Mouse (Mus musculus) hindbrain, embryonic 13.5 days (tissue): ENCODE results near the gene Rbfox2. TPM values are rescaled to one million over a fixed set of nuclear protein-coding genes. Genes with fewer than 3 reads are reported as not detected.

Experiments used
- ATAC-seq: fragments of 200-750 bp; cut with Nextera tagmentation; 2 replicates; pipeline ENCODE4 v1.8.0; 2017; ENCODE audit warnings: moderate TSS enrichment; ENCODE audit not compliant: low FRiP score
- H3K27ac ChIP-seq: fragments of 300-500 bp; sonication (generic); 2 replicates; pipeline ENCODE4 v1.5.1; 2015; ENCODE audit warnings: inconsistent platforms, mild to moderate bottlenecking, moderate library complexity
- H3K27me3 ChIP-seq: fragments of 300-500 bp; sonication (generic); 2 replicates; pipeline ENCODE4 v1.6.1; 2015; ENCODE audit warnings: mild to moderate bottlenecking, inconsistent platforms
- H3K36me3 ChIP-seq: fragments of 300-500 bp; sonication (generic); 2 replicates; pipeline ENCODE4 v1.6.1; 2015; ENCODE audit warnings: mild to moderate bottlenecking, inconsistent platforms
- H3K4me1 ChIP-seq: fragments of 300-500 bp; sonication (generic); replicated peaks from 2 replicates; pipeline ENCODE4 v1.6.1; 2015; ENCODE audit warnings: inconsistent platforms
- H3K4me2 ChIP-seq: fragments of 300-500 bp; sonication (generic); 2 replicates; pipeline ENCODE4 v1.6.1; 2015; ENCODE audit warnings: inconsistent platforms, mild to moderate bottlenecking, moderate library complexity
- H3K4me3 ChIP-seq: fragments of 300-500 bp; sonication (generic); 2 replicates; pipeline ENCODE4 v1.5.1; 2015; ENCODE audit warnings: mild to moderate bottlenecking, inconsistent platforms
- H3K9ac ChIP-seq: fragments of 300-500 bp; sonication (generic); 2 replicates; pipeline ENCODE4 v1.6.1; 2015; ENCODE audit warnings: mild to moderate bottlenecking, inconsistent platforms
- H3K9me3 ChIP-seq: fragments of 300-500 bp; sonication (generic); 2 replicates; pipeline ENCODE4 v1.6.1; 2016; ENCODE audit warnings: inconsistent platforms
- WGBS: fragments of 180-500 bp; shearing (Covaris S2); methylation state at CpG from one replicate; pipeline ENCODE4 v1.1.7; 2015; 5-methylcytosine and 5-hydroxymethylcytosine counted together
- polyA plus RNA-seq: library from polyadenylated mRNA; unstranded; fragments of >200 nt; fragmentation: Nextera tagmentation; extraction: Ambion mirVana; gene quantifications from 2 replicates; pipeline ENCODE4 v1.2.1, GENCODE M21; 2015

Rbfox2 gene
- polyA plus RNA-seq, 1 experiment from 2014 or later: 158 TPM

DNA sequence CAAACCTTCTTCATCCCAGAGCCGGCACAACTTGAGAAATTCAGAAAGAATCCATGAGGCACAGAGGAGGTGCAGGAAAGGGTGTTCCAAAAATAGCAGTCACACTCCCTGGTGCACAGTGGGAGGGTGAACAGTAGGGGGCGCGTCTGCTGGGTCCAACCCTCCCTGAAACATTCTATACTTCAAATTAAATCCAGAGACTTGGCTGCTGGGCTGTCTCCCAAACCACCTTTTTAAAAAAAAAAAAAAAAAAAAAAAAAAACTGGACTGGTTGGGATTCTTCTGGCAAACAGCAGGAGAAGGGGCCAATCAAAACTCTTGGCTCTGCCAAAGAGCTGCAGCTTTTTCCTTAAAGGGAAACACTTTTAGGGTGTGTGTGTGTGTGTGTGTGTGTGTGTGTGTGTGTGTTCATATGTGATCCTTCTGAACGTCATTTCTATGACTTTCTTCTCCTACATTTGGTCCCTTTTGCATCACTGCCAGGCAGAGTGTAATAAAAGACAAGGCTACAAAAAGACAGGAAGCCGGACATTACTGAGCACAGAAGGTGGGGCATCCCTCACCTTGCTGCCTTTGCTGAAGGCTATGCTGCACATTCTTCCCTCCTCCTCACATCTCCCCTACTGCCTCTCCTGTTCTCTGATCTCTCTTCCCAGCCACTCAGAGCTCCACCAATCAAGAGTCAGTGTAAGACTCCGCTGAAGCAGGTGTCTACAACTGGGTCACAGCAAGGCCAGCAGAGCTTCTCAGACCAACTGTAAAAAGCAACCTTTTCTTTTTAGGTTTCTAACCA is 49.2 kb downstream of the Rbfox2 start:
- H3K4me1 ChIP-seq: peaks cover 15% of the 10 kb centered on the region
- peak overlapping the region; percentile 6; the same call in 1 of the 2 replicates for H3K27ac ChIP-seq
- ATAC-seq: no peak
- H3K4me2 ChIP-seq: no peak overlapping the region
- no peak overlapping the region for H3K4me3 ChIP-seq
- 38% methylated on average over 6 of the region's 6 CpGs for WGBS
- H3K9ac ChIP-seq: no peak overlapping the region
- H3K9me3 ChIP-seq: no peaks in the 10 kb centered on the region
- no peaks in the 10 kb centered on the region for H3K36me3 ChIP-seq
- no peaks in the 10 kb centered on the region for H3K27me3 ChIP-seq

DNA sequence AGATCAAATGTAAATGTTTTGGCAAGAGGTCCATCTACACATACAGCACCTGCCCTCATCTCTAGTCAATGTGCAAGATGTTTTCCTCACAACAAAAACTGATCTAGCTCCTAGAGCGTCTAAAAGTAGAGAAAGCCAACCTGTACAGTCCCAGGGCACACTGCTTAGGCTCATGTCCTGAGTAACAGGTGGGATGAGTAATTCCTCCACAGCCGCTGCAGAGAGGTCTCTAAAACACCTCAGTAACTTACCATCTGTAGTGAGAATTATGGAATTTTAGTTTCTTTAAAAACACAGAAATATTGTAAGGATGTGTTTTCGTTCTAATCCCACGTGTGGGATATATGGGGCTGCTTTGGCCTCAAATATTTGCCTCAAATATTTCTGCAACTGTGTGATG is 50.0 kb downstream of the Rbfox2 start:
- Histone ChIP-seq H3K36me3 (no peaks in the 10 kb centered on the region), H3K9me3 (no peaks in the 10 kb centered on the region), H3K4me1 (peaks cover 15% of the 10 kb centered on the region), H3K4me2 (no peak overlapping the region), H3K27me3 (no peaks in the 10 kb centered on the region), H3K27ac (no peak overlapping the region), H3K9ac (no peak overlapping the region), H3K4me3 (no peak overlapping the region)
- ATAC-seq: no peak
- WGBS: 89% methylated on average over 4 of the region's 4 CpGs

DNA sequence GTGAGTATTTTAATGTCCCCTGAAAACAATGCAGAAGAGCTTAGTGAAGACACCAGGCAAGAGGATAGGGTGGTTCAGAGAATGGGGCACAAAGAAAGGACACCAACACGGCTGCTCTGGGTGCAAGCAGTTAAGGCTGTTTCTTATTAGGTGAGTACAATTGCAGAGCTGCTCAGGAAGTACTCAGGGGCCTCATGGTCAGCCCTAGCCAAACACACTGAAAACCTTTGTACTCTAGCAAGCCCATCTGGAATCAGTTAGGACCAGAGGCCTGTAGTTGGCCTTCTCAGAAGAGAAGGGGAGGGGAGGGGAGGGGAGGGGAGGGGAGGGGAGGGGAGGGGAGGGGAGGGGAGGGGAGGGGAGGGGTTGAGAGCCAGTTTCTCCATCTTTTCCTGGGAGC is 52.2 kb downstream of the Rbfox2 start:
- H3K27me3 ChIP-seq: no peaks in the 10 kb centered on the region
- no peak overlapping the region for H3K4me3 ChIP-seq
- H3K36me3 ChIP-seq: no peaks in the 10 kb centered on the region
- ATAC-seq: no peak
- 30% methylated on average over 1 of the region's 1 CpGs for WGBS
- no peak overlapping the region for H3K4me2 ChIP-seq
- H3K27ac ChIP-seq: 0 out of 2 replicates have a peak overlapping the region, but pooled peaks have one; percentile 48
- H3K9ac ChIP-seq: no peak overlapping the region
- peaks cover 19% of the 10 kb centered on the region for H3K4me1 ChIP-seq
- no peaks in the 10 kb centered on the region for H3K9me3 ChIP-seq

DNA sequence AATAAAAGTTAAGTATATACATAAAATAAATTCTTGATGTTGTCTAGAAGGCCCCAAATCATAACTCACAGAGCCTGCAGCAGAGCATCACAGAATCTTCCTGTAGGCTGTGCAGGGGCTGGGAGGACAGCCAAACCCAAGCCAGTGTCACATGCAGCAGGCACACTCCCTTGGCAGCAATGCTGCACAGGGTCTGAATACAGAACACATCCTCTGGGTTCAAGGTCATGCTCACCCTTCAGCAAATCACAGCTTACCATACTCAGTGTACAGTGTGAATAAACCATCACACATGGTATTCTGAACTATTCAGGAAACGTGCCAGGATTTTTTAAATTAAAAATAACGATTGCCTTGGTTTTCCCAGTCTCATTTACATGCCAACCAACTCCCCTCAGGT is 52.7 kb downstream of the Rbfox2 start:
- peak overlapping the region; percentile 48 for H3K27ac ChIP-seq
- no peaks in the 10 kb centered on the region for H3K36me3 ChIP-seq
- H3K4me1 ChIP-seq: peaks cover 21% of the 10 kb centered on the region
- no peak overlapping the region for H3K4me2 ChIP-seq
- no peak overlapping the region for H3K4me3 ChIP-seq
- 68% methylated on average over 2 of the region's 2 CpGs for WGBS
- no peak overlapping the region for H3K9ac ChIP-seq
- no peaks in the 10 kb centered on the region for H3K27me3 ChIP-seq
- no peak for ATAC-seq
- no peaks in the 10 kb centered on the region for H3K9me3 ChIP-seq

DNA sequence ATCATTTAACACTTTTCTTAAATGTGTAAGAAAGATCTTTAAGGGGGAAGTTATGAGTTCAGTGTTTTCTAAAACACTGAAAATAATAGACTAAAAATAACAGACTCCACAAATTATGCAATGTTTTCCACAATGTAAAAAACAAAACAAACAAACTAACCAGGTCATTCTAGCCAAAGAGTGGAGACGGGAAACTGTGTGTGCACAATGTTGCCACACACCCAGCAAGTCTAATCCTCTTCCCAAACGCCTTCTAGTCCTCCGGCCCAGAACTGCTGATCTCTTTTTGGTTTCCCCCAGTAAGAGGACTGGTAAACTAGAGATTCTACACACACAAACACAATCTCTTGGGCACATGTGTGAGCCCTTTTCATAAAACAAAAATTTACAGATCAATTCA is 55.1 kb downstream of the Rbfox2 start:
- Histone ChIP-seq H3K9me3 (no peaks in the 10 kb centered on the region), H3K27ac (no peak overlapping the region), H3K9ac (no peak overlapping the region), H3K27me3 (no peaks in the 10 kb centered on the region), H3K4me3 (no peak overlapping the region), H3K4me2 (no peak overlapping the region), H3K4me1 (peaks cover 14% of the 10 kb centered on the region), H3K36me3 (no peaks in the 10 kb centered on the region)
- WGBS: 81% methylated on average over 3 of the region's 3 CpGs
- no peak for ATAC-seq

DNA sequence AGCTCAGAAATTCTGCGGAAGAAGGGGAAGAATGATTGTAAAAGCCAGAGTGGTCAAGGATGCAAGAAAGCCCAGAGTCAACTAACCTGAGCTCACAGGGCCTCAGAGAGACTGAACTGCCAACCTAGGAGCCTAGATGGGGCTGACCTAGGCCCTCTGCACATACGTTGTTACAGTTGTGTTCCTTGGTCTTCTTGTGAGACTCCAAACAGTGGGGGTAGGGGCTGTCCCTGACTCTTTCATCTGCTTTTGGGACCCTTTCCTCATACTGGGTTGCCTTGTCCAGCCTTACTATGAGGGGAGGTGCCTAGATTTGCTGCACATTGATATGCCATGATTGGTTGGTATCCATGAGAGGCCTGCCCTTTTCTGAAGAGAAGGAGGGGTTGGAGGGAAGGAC is 56.0 kb downstream of the Rbfox2 start:
- no peaks in the 10 kb centered on the region for H3K27me3 ChIP-seq
- H3K9me3 ChIP-seq: no peaks in the 10 kb centered on the region
- WGBS: 95% methylated on average over 2 of the region's 2 CpGs
- H3K4me2 ChIP-seq: no peak overlapping the region
- no peak overlapping the region for H3K4me3 ChIP-seq
- H3K27ac ChIP-seq: no peak overlapping the region
- no peak for ATAC-seq
- peaks cover 23% of the 10 kb centered on the region for H3K4me1 ChIP-seq
- no peak overlapping the region for H3K9ac ChIP-seq
- H3K36me3 ChIP-seq: no peaks in the 10 kb centered on the region

DNA sequence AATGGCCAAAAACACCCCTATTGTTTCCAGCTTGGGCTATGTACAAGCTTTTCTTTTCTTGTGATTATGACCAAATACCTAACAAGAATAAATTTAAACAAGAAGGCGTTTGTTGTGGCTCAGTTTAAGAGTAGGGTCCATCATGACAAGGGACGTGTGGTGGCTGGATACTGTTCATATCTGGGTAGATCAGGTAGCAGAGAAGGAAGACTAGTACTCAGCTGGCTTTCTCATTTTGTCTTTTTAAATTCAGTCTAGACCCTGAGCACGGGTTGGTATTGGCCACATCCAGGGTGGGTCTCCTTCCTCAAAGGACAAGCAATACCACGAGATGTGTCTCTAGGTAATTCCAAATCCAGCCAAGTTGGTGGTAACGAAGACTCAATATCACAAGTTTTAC is 57.4 kb downstream of the Rbfox2 start:
- Histone ChIP-seq H3K9me3 (no peaks in the 10 kb centered on the region), H3K27ac (no peak overlapping the region), H3K27me3 (no peaks in the 10 kb centered on the region), H3K4me2 (no peak overlapping the region), H3K4me1 (peaks cover 33% of the 10 kb centered on the region), H3K36me3 (no peaks in the 10 kb centered on the region), H3K9ac (no peak overlapping the region), H3K4me3 (no peak overlapping the region)
- no peak for ATAC-seq
- 90% methylated on average over 5 of the region's 5 CpGs for WGBS

DNA sequence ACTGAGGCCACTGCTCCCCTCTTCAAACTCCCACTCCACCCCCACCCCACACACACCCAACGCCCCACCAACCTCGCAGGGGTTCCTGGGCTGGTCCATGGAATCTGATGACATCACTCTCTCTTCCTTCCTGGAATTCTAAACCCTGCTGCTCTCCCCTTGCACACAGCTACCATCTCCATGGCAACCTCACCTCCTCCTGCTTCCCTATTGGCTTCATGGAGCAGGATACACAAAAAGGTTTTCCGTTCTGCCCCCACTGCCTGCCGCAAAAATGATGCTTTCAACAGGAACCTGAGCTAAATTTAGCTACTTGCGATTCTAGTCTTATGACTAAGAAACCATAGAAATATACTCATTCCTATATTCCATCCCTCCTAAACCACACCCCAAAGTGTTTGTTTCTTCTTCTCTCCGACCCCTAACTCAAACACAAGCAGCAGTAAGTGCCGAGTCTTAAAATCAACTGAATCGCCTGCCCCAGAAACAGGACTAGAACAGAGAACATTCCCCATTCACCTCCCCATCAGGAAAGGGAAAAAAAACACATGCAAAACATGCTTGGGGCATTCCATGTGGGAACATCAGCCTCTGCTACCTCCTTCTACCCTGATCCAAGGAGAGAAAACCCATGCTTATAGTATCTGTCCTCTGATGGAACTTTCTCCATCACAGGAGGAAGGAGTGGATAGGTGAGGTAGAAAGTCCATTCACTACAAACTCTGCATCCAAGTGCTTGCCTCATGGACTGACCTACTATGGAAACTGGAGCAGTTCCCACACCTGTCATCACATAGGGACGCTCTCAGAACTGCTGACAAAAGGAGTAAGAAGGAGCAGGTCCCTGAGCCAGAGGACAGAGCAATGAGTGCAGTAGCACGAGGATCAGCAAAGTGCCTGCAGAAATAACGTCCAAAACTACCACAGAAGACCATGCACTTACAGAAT is 61.1 kb downstream of the Rbfox2 start:
- H3K27ac ChIP-seq: peak overlapping the region; percentile 84
- H3K4me2 ChIP-seq: peak overlapping the region; percentile 53
- H3K36me3 ChIP-seq: no peaks in the 10 kb centered on the region
- 16% methylated on average over 11 of the region's 11 CpGs for WGBS
- peak; percentile 96 for ATAC-seq
- no peaks in the 10 kb centered on the region for H3K9me3 ChIP-seq
- no peaks in the 10 kb centered on the region for H3K27me3 ChIP-seq
- H3K4me3 ChIP-seq: peak overlapping the region; percentile 33
- H3K9ac ChIP-seq: peak overlapping the region; percentile 70
- peaks cover 47% of the 10 kb centered on the region for H3K4me1 ChIP-seq

DNA sequence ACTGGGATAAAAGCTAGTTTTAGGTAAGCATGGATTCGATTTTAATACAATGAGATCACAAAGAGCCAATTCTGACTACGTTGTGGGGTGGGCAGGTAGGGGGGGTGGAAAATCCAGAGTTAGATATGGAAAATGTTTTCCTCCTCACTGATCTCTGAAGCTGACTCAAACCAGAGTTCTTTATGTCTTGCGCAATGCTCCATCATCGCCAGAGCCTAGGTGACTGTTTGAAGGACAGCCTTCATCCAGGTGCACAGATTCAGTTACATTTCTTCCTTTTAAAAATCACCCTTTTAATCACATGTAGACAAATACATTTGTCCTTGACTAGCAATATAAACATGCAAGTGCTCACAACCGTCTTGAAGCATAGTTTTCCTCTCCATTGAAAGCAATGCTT is 62.2 kb downstream of the Rbfox2 start:
- Histone ChIP-seq H3K4me2 (peak overlapping the region; percentile 53), H3K4me1 (peaks cover 48% of the 10 kb centered on the region), H3K9me3 (no peaks in the 10 kb centered on the region), H3K4me3 (peak overlapping the region; percentile 33), H3K27me3 (no peaks in the 10 kb centered on the region), H3K27ac (peak overlapping the region; percentile 68), H3K36me3 (no peaks in the 10 kb centered on the region), H3K9ac (peak overlapping the region; percentile 61)
- WGBS: 79% methylated on average over 5 of the region's 5 CpGs
- ATAC-seq: no peak

DNA sequence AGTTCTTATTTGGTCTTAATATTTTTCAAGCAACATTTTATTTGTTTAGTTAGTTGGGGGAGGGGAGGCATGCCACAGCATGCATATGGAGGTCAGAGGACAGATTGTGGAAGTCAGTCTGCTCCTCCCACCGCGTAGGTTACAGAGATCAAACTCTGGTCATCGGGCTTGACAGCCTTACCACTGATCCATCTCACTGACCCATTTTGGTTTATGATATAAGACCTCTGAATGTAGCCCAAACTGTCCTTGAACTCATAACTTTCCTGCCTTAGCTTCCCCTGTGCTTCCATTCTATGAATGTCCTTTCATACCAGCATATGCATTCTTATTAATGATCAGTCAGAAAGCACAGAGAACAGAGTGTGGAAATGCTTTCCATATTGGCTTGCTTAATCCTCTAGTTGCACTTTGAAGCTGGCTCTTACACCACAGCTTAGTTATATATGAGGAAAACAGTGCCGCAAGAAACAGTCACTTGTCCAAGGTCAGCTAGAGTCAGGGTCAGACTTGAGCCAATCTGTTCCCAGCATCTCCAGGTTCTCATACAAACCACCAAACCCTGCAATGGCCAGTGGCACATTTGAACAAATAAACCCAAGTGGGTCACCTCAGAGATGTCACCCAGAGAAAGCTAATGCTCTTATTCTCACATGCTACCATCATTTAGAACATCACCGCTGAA is 62.8 kb downstream of the Rbfox2 start:
- ATAC-seq: no peak
- Histone ChIP-seq H3K4me1 (peaks cover 50% of the 10 kb centered on the region), H3K36me3 (no peaks in the 10 kb centered on the region), H3K4me2 (peak overlapping the region; percentile 53), H3K9me3 (no peaks in the 10 kb centered on the region), H3K27ac (peak overlapping the region; percentile 68), H3K4me3 (peak overlapping the region; percentile 33), H3K9ac (peak overlapping the region; percentile 61), H3K27me3 (no peaks in the 10 kb centered on the region)
- 81% methylated on average over 5 of the region's 5 CpGs for WGBS

DNA sequence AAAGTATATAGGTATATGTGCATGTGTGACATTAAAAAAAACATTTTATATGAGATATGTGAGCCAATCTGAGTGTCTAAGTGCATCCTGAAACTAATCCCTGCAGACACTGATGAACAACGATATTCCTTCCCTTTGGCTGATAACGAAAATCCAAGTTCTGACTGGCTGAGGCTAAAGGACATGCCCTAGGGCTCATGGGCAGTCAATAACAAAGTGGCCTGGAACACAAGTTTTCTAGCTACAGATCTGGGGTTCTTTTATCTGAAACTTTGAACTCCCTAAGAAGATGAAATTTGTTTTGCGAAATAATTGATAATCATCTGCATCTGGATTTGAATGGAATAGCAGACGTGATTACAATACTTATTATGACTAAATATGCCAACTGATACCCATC is 66.2 kb downstream of the Rbfox2 start:
- Histone ChIP-seq H3K27me3 (no peaks in the 10 kb centered on the region), H3K4me3 (no peak overlapping the region), H3K36me3 (no peaks in the 10 kb centered on the region), H3K4me1 (peaks cover 55% of the 10 kb centered on the region), H3K9ac (no peak overlapping the region), H3K9me3 (no peaks in the 10 kb centered on the region), H3K27ac (no peak overlapping the region), H3K4me2 (no peak overlapping the region)
- WGBS: 89% methylated on average over 4 of the region's 4 CpGs
- no peak for ATAC-seq

DNA sequence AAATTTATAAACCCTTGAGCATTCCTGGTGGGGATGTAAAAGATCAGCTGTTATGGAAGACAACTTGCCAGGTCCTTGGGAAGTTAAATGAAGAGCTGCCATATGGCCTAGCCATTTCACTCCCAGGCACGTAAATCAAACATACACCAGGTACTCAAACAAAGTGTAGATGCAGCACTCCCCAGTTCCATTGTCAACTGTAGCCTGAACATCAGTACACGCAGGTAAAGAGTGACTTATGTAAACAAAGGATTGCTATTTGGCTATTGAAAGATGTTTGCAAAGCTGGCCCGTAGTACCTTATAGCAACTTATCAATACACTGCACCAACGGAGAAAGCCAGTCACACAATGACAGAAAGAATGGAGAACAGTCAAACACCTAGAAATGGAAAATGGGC is 67.2 kb downstream of the Rbfox2 start:
- Histone ChIP-seq H3K4me2 (no peak overlapping the region), H3K4me1 (peaks cover 57% of the 10 kb centered on the region), H3K9me3 (no peaks in the 10 kb centered on the region), H3K9ac (no peak overlapping the region), H3K27ac (peak overlapping the region; percentile 23; the same call in 1 of the 2 replicates), H3K4me3 (no peak overlapping the region), H3K36me3 (no peaks in the 10 kb centered on the region), H3K27me3 (no peaks in the 10 kb centered on the region)
- WGBS: 81% methylated on average over 4 of the region's 4 CpGs
- no peak for ATAC-seq
